In the genomic region with DNA sequence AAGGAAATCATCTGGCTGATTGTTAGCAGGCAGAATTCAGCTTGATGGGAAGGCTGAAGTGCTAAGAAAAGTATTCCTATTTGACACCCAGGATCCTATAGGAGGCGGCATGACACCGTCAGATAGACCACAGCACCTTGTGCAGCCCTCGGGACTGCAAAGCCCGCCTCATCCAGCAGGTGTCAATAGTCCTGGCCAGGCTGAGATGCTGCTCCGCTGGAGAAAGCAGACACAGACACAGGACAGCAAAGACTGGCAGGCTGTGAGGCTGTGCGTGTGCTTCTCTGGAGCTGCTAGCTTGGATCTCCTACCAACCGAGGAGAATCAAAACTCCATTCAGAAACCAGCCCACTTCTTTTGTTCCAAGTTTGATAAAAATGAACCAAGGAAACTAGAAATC, we compare ENCODE assay signal across 8 mouse cellular contexts.
DNase-seq lines count a peak whose midpoint lies in the region; ATAC-seq and TF ChIP-seq lines count a peak whose summit lies in the region.

No protein-coding gene starts in this region.

- peak; percentile 71 for TF ChIP-seq CTCF in E14TG2a.4 (conservative IDR thresholded peaks at IDR 0.05; ENCODE audit: low read length)
- peak; percentile 99 for TF ChIP-seq CTCF in stomach, postnatal 0 days (IDR thresholded peaks at IDR 0.05; ENCODE audit: low read depth)

- H3K27ac ChIP-seq in forebrain, embryonic 15.5 days (replicated peaks) = no peak overlapping the region
- no peak overlapping the region for H3K27ac ChIP-seq in liver, embryonic 15.5 days (replicated peaks)
- H3K27ac ChIP-seq in neural tube, embryonic 13.5 days (replicated peaks) = no peak overlapping the region
- no peak overlapping the region for H3K27ac ChIP-seq in stomach, postnatal 0 days (replicated peaks)

- WGBS in forebrain, embryonic 15.5 days = 0% methylated on average over 7 of the region's 7 CpGs
- 1% methylated on average over 7 of the region's 7 CpGs for WGBS in large intestine, adult 2 months
- under 1% methylated on average over 7 of the region's 7 CpGs for WGBS in liver, embryonic 15.5 days (ENCODE audit: insufficient replicate concordance)
- 0% methylated on average over 7 of the region's 7 CpGs for WGBS in neural tube, embryonic 13.5 days
- 0% methylated on average over 7 of the region's 7 CpGs for WGBS in stomach, postnatal 0 days

- TF ChIP-seq EP300 in stomach, postnatal 0 days (optimal IDR thresholded peaks at IDR 0.05) = no peak

- peaks cover 5% of the 10 kb centered on the region; the same call in 1 of the 2 replicates for H3K27me3 ChIP-seq in E14TG2a.4 (ENCODE audit: insufficient read depth, low read length)
- peaks cover 32% of the 10 kb centered on the region for H3K27me3 ChIP-seq in forebrain, embryonic 15.5 days
- no peaks in the 10 kb centered on the region for H3K27me3 ChIP-seq in liver, embryonic 15.5 days
- H3K27me3 ChIP-seq in neural tube, embryonic 13.5 days = peaks cover 72% of the 10 kb centered on the region
- no peaks in the 10 kb centered on the region for H3K27me3 ChIP-seq in stomach, postnatal 0 days (ENCODE audit: control insufficient read depth, insufficient read depth, low read length)

- H3K4me1 ChIP-seq in E14TG2a.4 (replicated peaks; ENCODE audit: low read depth, low read length) = peaks cover 13% of the 10 kb centered on the region
- peaks cover 21% of the 10 kb centered on the region for H3K4me1 ChIP-seq in forebrain, embryonic 15.5 days
- H3K4me1 ChIP-seq in liver, embryonic 15.5 days (replicated peaks) = no peaks in the 10 kb centered on the region
- H3K4me1 ChIP-seq in neural tube, embryonic 13.5 days (replicated peaks) = peaks cover 15% of the 10 kb centered on the region
- no peaks in the 10 kb centered on the region for H3K4me1 ChIP-seq in stomach, postnatal 0 days (replicated peaks; ENCODE audit: control insufficient read depth, insufficient read depth)

- no peaks in the 10 kb centered on the region for H3K36me3 ChIP-seq in E14TG2a.4 (ENCODE audit: insufficient read depth, low read length)
- H3K36me3 ChIP-seq in forebrain, embryonic 15.5 days = no peaks in the 10 kb centered on the region
- H3K36me3 ChIP-seq in liver, embryonic 15.5 days (replicated peaks) = no peaks in the 10 kb centered on the region
- H3K36me3 ChIP-seq in neural tube, embryonic 13.5 days = no peaks in the 10 kb centered on the region
- H3K36me3 ChIP-seq in stomach, postnatal 0 days (ENCODE audit: control insufficient read depth, insufficient read depth, low read length) = no peaks in the 10 kb centered on the region

- H3K9ac ChIP-seq in forebrain, embryonic 15.5 days (replicated peaks) = no peak overlapping the region
- H3K9ac ChIP-seq in liver, embryonic 15.5 days = no peak overlapping the region
- H3K9ac ChIP-seq in neural tube, embryonic 13.5 days = no peak overlapping the region
- no peak overlapping the region for H3K9ac ChIP-seq in stomach, postnatal 0 days (ENCODE audit: low read length)

- intact Hi-C loops in heart, postnatal 25 days (cut with DNase I) = loop anchor here (2.0 to 5.0 kb wide), 3 partner anchors 171 to 861 kb away; no protein-coding TSS in a partner anchor

- H3K9me3 ChIP-seq in E14TG2a.4 (ENCODE audit: low read length) = no peaks in the 10 kb centered on the region
- no peaks in the 10 kb centered on the region for H3K9me3 ChIP-seq in forebrain, embryonic 15.5 days
- H3K9me3 ChIP-seq in liver, embryonic 15.5 days (replicated peaks) = no peaks in the 10 kb centered on the region
- H3K9me3 ChIP-seq in neural tube, embryonic 13.5 days = no peaks in the 10 kb centered on the region
- H3K9me3 ChIP-seq in stomach, postnatal 0 days (ENCODE audit: control insufficient read depth, low read length) = no peaks in the 10 kb centered on the region

- no peak overlapping the region for H3K4me3 ChIP-seq in E14TG2a.4 (replicated peaks; ENCODE audit: low read length)
- no peak overlapping the region for H3K4me3 ChIP-seq in forebrain, embryonic 15.5 days
- H3K4me3 ChIP-seq in liver, embryonic 15.5 days (replicated peaks) = no peak overlapping the region
- no peak overlapping the region for H3K4me3 ChIP-seq in neural tube, embryonic 13.5 days
- no peak overlapping the region for H3K4me3 ChIP-seq in stomach, postnatal 0 days (ENCODE audit: low read depth, low read length)

- no peak overlapping the region for H3K4me2 ChIP-seq in forebrain, embryonic 15.5 days (replicated peaks)
- no peak overlapping the region for H3K4me2 ChIP-seq in liver, embryonic 15.5 days
- no peak overlapping the region for H3K4me2 ChIP-seq in neural tube, embryonic 13.5 days
- H3K4me2 ChIP-seq in stomach, postnatal 0 days (replicated peaks; ENCODE audit: low read depth) = no peak overlapping the region

- peak; percentile 88 for ATAC-seq in forebrain, embryonic 15.5 days (replicated peaks)
- ATAC-seq in liver, embryonic 15.5 days (ENCODE audit: insufficient read depth) = peak; percentile 65
- ATAC-seq in neural tube, embryonic 13.5 days (ENCODE audit: low read depth) = peak; percentile 96
- peak; percentile 96 for ATAC-seq in stomach, postnatal 0 days (ENCODE audit: low FRiP score, low TSS enrichment)

- peak; percentile 82 for DNase-seq in cerebellum, adult 11 months
- peak; percentile 20 for DNase-seq in heart, postnatal 25 days (ENCODE audit: low spot score)
- DNase-seq in large intestine, adult 2 months (ENCODE audit: low read depth, low spot score) = peak; percentile 52
- DNase-seq in stomach, postnatal 0 days (ENCODE audit: low spot score) = peak; percentile 89

Comparison
In these comparisons a context has a peak if more than half of its experiments do, and no peak if none do; other contexts are left out.
1. DNase-seq: peak in every context shown above with its lines; median percentile 89 in stomach, postnatal 0 days; 82 in cerebellum, adult 11 months; 52 in large intestine, adult 2 months; 20 in heart, postnatal 25 days.